Mouse (Mus musculus): Measurements from ENCODE around the gene Foxn2.

GRCm38 (mm10) chr17:88398854-88399253 is 41.7 kb upstream of the Foxn2 start:
- TF ChIP-seq CTCF (IDR thresholded peaks at IDR 0.05; ENCODE audit: control insufficient read depth, insufficient read depth, insufficient replicate concordance, low read depth, low read length) (no peak), POLR2A (IDR thresholded peaks at IDR 0.05; ENCODE audit: control insufficient read depth, low read depth, low read length) (no peak)
